12 mouse cellular contexts compared by ENCODE assay signal in genomic region chr5:142427876-142428275, GRCm38 (mm10). TPM values are rescaled to one million over a fixed set of nuclear protein-coding genes. Genes with fewer than 3 reads are reported as not detected.
DNase-seq lines count a peak whose midpoint lies in the region; ATAC-seq lines count a peak whose summit lies in the region.
"Had no signal": no experiment of that assay in that cellular context is flagged by ENCODE, and none has a peak within 500 bp of the region (broad histone marks: within the 10 kb centered on the region; RNA-seq: fewer than 3 reads in every experiment).

No protein-coding gene starts in this region.

- H3K27ac ChIP-seq in heart, embryonic 11.5 days (ENCODE audit: low read depth, low read length), result peak overlapping the region; percentile 29; the same call in 1 of the 2 replicates
- H3K27ac ChIP-seq in liver, embryonic 15.5 days (replicated peaks), result 0 out of 2 replicates have a peak overlapping the region, but pooled peaks have one; percentile 14
- H3K27ac ChIP-seq in liver, embryonic 11.5 days (ENCODE audit: low read depth, low read length), result no peak overlapping the region
- H3K27ac ChIP-seq in brown adipose tissue, adult 24 weeks (replicated peaks; ENCODE audit: low read depth, low read length), result peak overlapping the region; percentile 46; the same call in 1 of the 2 replicates
- H3K27ac ChIP-seq in limb, embryonic 15.5 days, result peak overlapping the region; percentile 29; the same call in 1 of the 2 replicates
- H3K27ac ChIP-seq: embryonic facial prominence, embryonic 15.5 days; midbrain, embryonic 13.5 days had no signal

- ATAC-seq in heart, embryonic 11.5 days (replicated peaks; ENCODE audit: insufficient number of reproducible peaks, low FRiP score, low TSS enrichment), result no peak
- no peak for ATAC-seq in liver, embryonic 15.5 days (ENCODE audit: insufficient read depth)
- ATAC-seq in liver, embryonic 11.5 days (replicated peaks; ENCODE audit: low FRiP score), result no peak
- no peak for ATAC-seq in limb, embryonic 15.5 days (ENCODE audit: insufficient number of reproducible peaks, low FRiP score, low TSS enrichment, low read depth)
- ATAC-seq in cerebellum, adult (ENCODE audit: insufficient number of reproducible peaks, low FRiP score, low TSS enrichment), result no peak
- ATAC-seq: midbrain, embryonic 13.5 days had no signal

- no peaks in the 10 kb centered on the region for H3K27me3 ChIP-seq in heart, embryonic 11.5 days (ENCODE audit: control insufficient read depth, insufficient read depth, low read length)
- H3K27me3 ChIP-seq in liver, embryonic 15.5 days, result no peaks in the 10 kb centered on the region
- no peaks in the 10 kb centered on the region for H3K27me3 ChIP-seq in liver, embryonic 11.5 days (replicated peaks; ENCODE audit: control insufficient read depth, insufficient read depth, low read length)
- no peaks in the 10 kb centered on the region for H3K27me3 ChIP-seq in limb, embryonic 15.5 days
- H3K27me3 ChIP-seq: CH12.LX; embryonic facial prominence, embryonic 15.5 days; midbrain, embryonic 13.5 days had no signal

- no peaks in the 10 kb centered on the region for H3K9me3 ChIP-seq in heart, embryonic 11.5 days (replicated peaks; ENCODE audit: control insufficient read depth, low read length)
- H3K9me3 ChIP-seq in liver, embryonic 15.5 days (replicated peaks), result no peaks in the 10 kb centered on the region
- no peaks in the 10 kb centered on the region for H3K9me3 ChIP-seq in liver, embryonic 11.5 days (ENCODE audit: control insufficient read depth, low read length)
- H3K9me3 ChIP-seq in limb, embryonic 15.5 days, result no peaks in the 10 kb centered on the region
- H3K9me3 ChIP-seq: embryonic facial prominence, embryonic 15.5 days; midbrain, embryonic 13.5 days had no signal

- no peak for DNase-seq in heart, postnatal 36 days
- DNase-seq in liver, embryonic 11.5 days (ENCODE audit: low spot score), result no peak
- DNase-seq in T-cell, adult 2 months (ENCODE audit: low spot score), result no peak
- DNase-seq: thymus, adult 2 months had no signal

- no peak overlapping the region for H3K9ac ChIP-seq in heart, embryonic 11.5 days (ENCODE audit: low read depth, low read length)
- H3K9ac ChIP-seq in liver, embryonic 15.5 days, result no peak overlapping the region
- H3K9ac ChIP-seq in liver, embryonic 11.5 days (ENCODE audit: low read depth, low read length), result no peak overlapping the region
- H3K9ac ChIP-seq in limb, embryonic 15.5 days, result no peak overlapping the region
- H3K9ac ChIP-seq: embryonic facial prominence, embryonic 15.5 days; midbrain, embryonic 13.5 days had no signal

- no peak overlapping the region for H3K4me2 ChIP-seq in heart, embryonic 11.5 days
- no peak overlapping the region for H3K4me2 ChIP-seq in liver, embryonic 15.5 days
- H3K4me2 ChIP-seq in liver, embryonic 11.5 days, result no peak overlapping the region
- H3K4me2 ChIP-seq in limb, embryonic 15.5 days, result no peak overlapping the region
- H3K4me2 ChIP-seq: embryonic facial prominence, embryonic 15.5 days; midbrain, embryonic 13.5 days had no signal

- H3K36me3 ChIP-seq in heart, embryonic 11.5 days (ENCODE audit: control insufficient read depth, insufficient read depth, low read length), result no peaks in the 10 kb centered on the region; the same call in 1 of the 2 replicates
- H3K36me3 ChIP-seq in liver, embryonic 15.5 days (replicated peaks), result no peaks in the 10 kb centered on the region
- no peaks in the 10 kb centered on the region for H3K36me3 ChIP-seq in liver, embryonic 11.5 days (ENCODE audit: control insufficient read depth, insufficient read depth, low read length)
- 0 out of 2 replicates have a peak, but pooled peaks cover 2% of the 10 kb centered on the region for H3K36me3 ChIP-seq in limb, embryonic 15.5 days
- H3K36me3 ChIP-seq: embryonic facial prominence, embryonic 15.5 days had no signal

- no peak overlapping the region for H3K4me3 ChIP-seq in heart, embryonic 11.5 days (ENCODE audit: low read depth, low read length)
- H3K4me3 ChIP-seq in liver, embryonic 15.5 days (replicated peaks), result no peak overlapping the region
- H3K4me3 ChIP-seq in liver, embryonic 11.5 days (ENCODE audit: low read depth, low read length), result no peak overlapping the region
- no peak overlapping the region for H3K4me3 ChIP-seq in brown adipose tissue, adult 24 weeks (ENCODE audit: insufficient read depth, low read depth, low read length)
- no peak overlapping the region for H3K4me3 ChIP-seq in limb, embryonic 15.5 days
- H3K4me3 ChIP-seq: embryonic facial prominence, embryonic 15.5 days; midbrain, embryonic 13.5 days had no signal

- intact Hi-C loops in heart, postnatal 36 days (cut with DNase I), result loop anchor here (1.0 kb wide), 1 partner anchor 10 kb away; no protein-coding TSS in a partner anchor

- peaks cover 49% of the 10 kb centered on the region for H3K4me1 ChIP-seq in heart, embryonic 11.5 days (ENCODE audit: control insufficient read depth, insufficient read depth, low read length)
- peaks cover 62% of the 10 kb centered on the region for H3K4me1 ChIP-seq in liver, embryonic 15.5 days (replicated peaks)
- H3K4me1 ChIP-seq in liver, embryonic 11.5 days (replicated peaks; ENCODE audit: control insufficient read depth, insufficient read depth, low read length), result peaks cover 29% of the 10 kb centered on the region
- H3K4me1 ChIP-seq in brown adipose tissue, adult 24 weeks (ENCODE audit: control insufficient read depth, insufficient read depth, insufficient read length, low read length), result peaks cover 45% of the 10 kb centered on the region
- H3K4me1 ChIP-seq in limb, embryonic 15.5 days, result peaks cover 64% of the 10 kb centered on the region

- WGBS in heart, embryonic 11.5 days (ENCODE audit: insufficient replicate concordance), result 83% methylated on average over 10 of the region's 10 CpGs
- WGBS in liver, embryonic 15.5 days (ENCODE audit: insufficient replicate concordance), result 76% methylated on average over 10 of the region's 10 CpGs
- WGBS in liver, embryonic 11.5 days, result 86% methylated on average over 10 of the region's 10 CpGs
- 68% methylated on average over 10 of the region's 10 CpGs for whole genome bisulfite sequencing in limb, embryonic 15.5 days

RNA-seq across cellular contexts. Expression of gene Foxk1, which starts 26.6 kb away (rescaled TPM):
- polyA plus RNA-seq in heart, embryonic 11.5 days (2014; fragmentation: Nextera tagmentation; extraction: Ambion mirVana), result 3.0 and 3.8 TPM in 2 replicates
- 10 to 100 TPM; 15.7 to 15.8 TPM for total RNA-seq in heart, postnatal 36 days (2021)
- 2.0 and 2.1 TPM in 2 replicates for polyA plus RNA-seq in liver, embryonic 15.5 days (2015; fragmentation: Nextera tagmentation; extraction: Ambion mirVana)
- polyA plus RNA-seq in liver, embryonic 11.5 days (2014; fragmentation: Nextera tagmentation; extraction: Ambion mirVana), result 3.1 and 4.0 TPM in 2 replicates
- 7.1 and 8.0 TPM in 2 replicates for polyA plus RNA-seq in brown adipose tissue, adult 24 weeks (2012; ENCODE audit: insufficient read depth, insufficient read length, missing spikeins)
- polyA plus RNA-seq in limb, embryonic 15.5 days (2015; fragmentation: Nextera tagmentation; extraction: Ambion mirVana), result 4.4 and 5.3 TPM in 2 replicates

RNA-seq across cellular contexts. Expression of gene Ap5z1, which starts 35.9 kb away (rescaled TPM):
- 6.4 and 8.1 TPM in 2 replicates for polyA plus RNA-seq in heart, embryonic 11.5 days (2014; fragmentation: Nextera tagmentation; extraction: Ambion mirVana)
- 1 to 10 TPM; 6.2 to 6.4 TPM for total RNA-seq in heart, postnatal 36 days (2021)
- polyA plus RNA-seq in liver, embryonic 15.5 days (2015; fragmentation: Nextera tagmentation; extraction: Ambion mirVana), result 4.2 and 5.6 TPM in 2 replicates
- 11.7 and 11.9 TPM in 2 replicates for polyA plus RNA-seq in liver, embryonic 11.5 days (2014; fragmentation: Nextera tagmentation; extraction: Ambion mirVana)
- 3.4 and 5.6 TPM in 2 replicates for polyA plus RNA-seq in brown adipose tissue, adult 24 weeks (2012; ENCODE audit: insufficient read depth, insufficient read length, missing spikeins)
- 9.8 and 9.9 TPM in 2 replicates for polyA plus RNA-seq in limb, embryonic 15.5 days (2015; fragmentation: Nextera tagmentation; extraction: Ambion mirVana)
